Mouse (Mus musculus) gastrocnemius, adult 18-20 months (tissue): ENCODE results near the gene Gen1. TPM values are rescaled to one million over a fixed set of nuclear protein-coding genes. Genes with fewer than 3 reads are reported as not detected.

ENCODE experiments used
- DNase-seq: peaks from one replicate; pipeline ENCODE4 v3.0.0; 2021; ENCODE audit warnings: low spot score
- long read RNA-seq, 2 experiments: library from polyadenylated mRNA; stranded (forward); transcript quantifications; one replicate each; pipeline ENCODE4 v2.0.0; 2021
- total RNA-seq, 2 experiments: library from RNA; stranded (reverse); gene quantifications; 2 replicates each; pipeline ENCODE4 v1.2.3; 2021

The Gen1 gene
- total RNA-seq: 1 to 10 TPM; 2.4 to 4.6 TPM
- long read RNA-seq, experiment 1: 0 reads
- long read RNA-seq, experiment 2: 0 reads

GRCm38 (mm10) chr12:11265382-11266281 lies at the start of gene Gen1, which contains the start of gene Smc6:
Gen1 (minus strand) TSS chr12:11265801.
Smc6 (plus strand) TSS chr12:11265886.
- DNase-seq: peak; percentile 96

- no peak for DNase-seq
Measured at GRCm38 (mm10) chr12:11313840-11314239, 48.2 kb upstream of the Gen1 start.

DNA sequence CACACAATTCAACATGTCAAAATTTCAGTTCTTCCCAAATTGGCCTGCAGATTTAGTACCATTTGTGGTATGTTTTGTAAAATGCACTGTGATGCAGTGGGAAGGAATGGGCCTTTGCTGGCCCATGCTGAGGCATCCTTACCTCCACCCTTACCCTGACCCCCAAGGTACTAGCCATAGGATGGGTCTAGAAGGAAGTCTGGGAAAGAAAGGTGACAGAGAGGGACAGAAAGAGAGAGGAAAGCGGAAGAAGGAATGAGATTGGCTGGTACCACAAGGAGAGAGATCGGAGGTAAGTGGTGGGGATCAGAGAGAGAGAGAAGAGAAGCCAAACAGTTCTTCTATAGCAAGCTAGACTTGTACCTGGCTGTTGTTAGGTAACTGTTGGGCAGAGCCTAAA lies 45.5 kb upstream of the Gen1 start:
- DNase-seq: no peak

GRCm38 (mm10) chr12:11306753-11307645 lies 41.4 kb upstream of the Gen1 start:
- no peak for DNase-seq

DNA sequence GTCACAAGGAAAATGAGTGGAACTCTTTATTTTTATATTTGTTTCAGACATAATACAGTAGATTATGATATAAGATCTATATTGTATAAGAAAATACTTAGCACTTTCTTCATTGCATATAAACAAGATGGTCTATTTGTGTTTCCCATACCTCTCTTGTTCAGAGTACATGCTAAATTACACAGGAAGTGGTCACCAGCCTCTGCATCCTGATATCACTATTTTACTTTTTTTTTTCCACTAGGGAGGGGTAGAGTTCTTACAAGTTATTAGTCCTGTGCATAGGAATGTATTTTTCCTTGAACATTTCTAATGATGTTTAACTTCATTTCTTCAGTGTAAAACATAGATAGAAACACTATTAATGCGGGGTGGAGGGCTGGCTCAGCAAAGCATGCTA lies 35.3 kb upstream of the Gen1 start:
- DNase-seq: no peak

DNA sequence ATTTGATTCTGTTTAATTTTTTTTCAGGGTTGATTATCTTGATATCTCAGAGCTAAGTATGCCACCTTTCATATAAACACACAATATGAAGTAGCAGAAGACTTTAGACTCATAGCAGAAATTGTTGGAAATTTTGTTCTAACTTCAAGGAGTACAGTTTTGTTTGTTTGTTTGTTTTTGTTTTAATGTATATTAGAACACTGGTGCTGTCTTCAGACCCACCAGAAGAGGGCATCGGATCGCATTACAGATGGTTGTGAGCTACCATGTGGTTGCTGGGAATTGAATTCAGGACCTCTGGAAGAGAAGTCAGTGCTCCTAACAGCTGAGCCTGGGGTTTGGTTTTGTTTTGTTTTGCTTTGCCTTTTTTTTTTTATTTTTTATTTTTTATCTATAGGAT lies 20.8 kb upstream of the Gen1 start:
- no peak for DNase-seq

GRCm38 (mm10) chr12:11281584-11281983 lies 16.0 kb upstream of the Gen1 start:
- DNase-seq: no peak

DNA sequence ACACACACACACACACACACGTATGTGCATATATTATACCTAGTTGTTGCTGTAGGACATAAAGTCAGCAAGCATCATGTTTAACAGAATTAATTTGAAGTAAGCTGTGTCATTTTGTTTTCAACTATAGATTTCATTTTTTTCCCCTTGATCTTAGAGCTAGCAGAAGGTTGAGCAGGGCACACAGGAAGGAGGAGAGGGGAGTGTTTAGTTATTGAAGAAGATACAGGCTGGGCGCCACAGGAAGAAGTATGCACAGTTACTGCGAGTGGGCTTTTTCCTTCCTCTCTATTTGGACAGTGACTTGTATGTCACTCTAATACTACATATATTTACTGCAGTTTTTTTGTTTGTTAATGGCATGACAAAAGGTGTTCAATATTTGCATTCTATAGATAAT lies 14.3 kb upstream of the Gen1 start:
- DNase-seq: no peak

DNA sequence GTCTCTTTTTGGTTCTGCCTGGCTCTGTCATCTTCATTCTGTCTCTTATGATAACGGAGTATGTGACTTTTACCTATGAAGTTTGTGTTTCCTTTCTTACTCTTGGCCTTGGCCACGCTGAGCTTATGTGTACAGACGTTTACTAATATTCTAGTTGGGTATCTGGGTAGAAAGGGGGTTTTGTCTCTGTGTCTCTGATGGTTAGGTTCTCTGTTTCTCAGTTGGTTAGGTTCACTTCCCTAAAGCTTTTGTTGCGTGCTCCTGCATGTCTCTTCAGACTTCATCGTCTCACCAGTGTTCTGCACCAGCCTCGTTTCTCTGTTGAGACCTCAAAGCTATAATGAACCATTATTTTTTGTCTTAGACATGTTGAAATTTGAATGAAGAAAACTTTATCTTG lies 11.6 kb upstream of the Gen1 start:
- no peak for DNase-seq

DNA sequence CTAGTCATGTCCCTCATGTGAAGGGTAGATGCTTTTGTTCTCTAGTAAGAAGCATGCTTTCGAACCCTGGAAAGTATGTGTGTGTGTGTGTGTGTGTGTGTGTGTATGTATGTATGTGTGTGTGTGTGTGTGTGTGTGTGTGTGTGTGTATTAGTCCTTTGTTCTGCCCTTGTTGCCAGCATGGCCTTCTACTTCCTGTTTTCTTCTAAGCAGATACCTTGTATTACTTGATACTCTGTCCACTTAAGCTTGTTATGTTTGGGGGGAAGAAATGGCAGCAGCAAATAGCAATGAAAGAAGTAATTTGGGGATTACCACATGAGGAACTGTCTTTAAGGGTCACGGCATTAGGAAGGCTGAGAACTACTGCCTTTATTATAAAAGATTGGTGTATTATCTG lies 11.0 kb upstream of the Gen1 start:
- DNase-seq: no peak

- DNase-seq: no peak
Measured at GRCm38 (mm10) chr12:11273185-11273584, 7.6 kb upstream of the Gen1 start.

DNA sequence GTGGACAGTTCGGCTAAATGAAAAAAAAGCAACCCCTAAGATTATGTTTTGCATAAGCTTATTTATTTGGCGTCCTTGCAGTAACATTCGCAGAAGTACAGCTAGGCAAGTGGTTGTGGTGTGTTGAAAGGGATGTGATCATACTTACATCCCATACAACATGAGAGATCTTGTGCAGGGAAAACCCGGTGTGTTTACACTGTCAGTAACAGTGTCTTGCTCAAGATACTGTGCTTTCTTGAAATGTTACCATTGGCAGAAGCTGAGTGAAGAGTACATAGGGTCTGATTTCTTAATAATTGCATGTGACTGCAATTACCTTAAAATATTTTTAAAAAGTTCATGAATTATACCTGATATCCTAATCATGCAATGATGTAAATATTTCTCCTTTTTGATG lies 7.0 kb upstream of the Gen1 start:
- DNase-seq: no peak

DNA sequence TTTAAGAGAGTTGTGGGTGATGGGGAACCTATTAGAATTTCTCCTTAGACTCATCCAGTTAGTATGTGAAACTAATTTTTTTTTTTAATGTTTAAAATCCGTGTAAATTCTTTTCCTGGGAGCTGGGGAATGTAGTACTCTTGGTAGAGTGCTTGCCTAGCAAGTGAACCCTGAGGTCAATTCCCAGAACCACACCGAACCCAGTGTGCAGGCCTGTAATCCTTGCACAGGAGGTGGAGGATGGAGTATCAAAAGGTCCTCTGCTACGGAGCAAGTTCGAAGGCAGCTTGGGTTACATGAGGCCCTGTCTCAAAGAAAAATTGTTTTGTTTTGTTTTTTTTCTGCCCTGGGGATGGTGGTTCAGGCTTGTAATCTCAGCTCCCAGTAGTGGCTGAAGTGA lies 1.4 kb upstream of the Gen1 start:
- peak; percentile 5 for DNase-seq

GRCm38 (mm10) chr12:11266282-11266985 lies 833 bp upstream of the Gen1 start:
- DNase-seq: peak; percentile 52

GRCm38 (mm10) chr12:11264895-11265294 lies 706 bp downstream of the Gen1 start:
- DNase-seq: no peak

- no peak for DNase-seq
Measured at GRCm38 (mm10) chr12:11250322-11250721, 15.3 kb downstream of the Gen1 start.

- DNase-seq: no peak
Measured at GRCm38 (mm10) chr12:11247460-11247859, 18.1 kb downstream of the Gen1 start.

DNA sequence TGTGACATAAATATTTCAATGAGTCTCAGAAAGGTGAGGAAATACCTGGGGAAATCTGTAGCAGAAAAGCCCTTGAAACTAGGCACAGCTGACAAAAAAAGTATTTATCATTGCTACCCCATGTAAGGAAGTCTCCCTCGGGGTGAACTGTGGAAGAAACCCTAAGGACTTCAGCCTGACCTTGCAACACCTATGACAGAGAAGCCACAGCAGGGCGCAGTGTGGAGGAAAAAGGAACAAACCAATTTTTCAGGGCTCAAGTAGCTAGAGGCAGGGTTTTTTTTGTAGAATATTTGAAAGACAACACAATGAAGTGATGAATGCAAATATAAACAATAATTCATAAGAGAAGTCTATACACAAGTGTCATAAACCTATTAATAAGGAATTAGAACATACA lies 29.6 kb downstream of the Gen1 start:
- no peak for DNase-seq

DNA sequence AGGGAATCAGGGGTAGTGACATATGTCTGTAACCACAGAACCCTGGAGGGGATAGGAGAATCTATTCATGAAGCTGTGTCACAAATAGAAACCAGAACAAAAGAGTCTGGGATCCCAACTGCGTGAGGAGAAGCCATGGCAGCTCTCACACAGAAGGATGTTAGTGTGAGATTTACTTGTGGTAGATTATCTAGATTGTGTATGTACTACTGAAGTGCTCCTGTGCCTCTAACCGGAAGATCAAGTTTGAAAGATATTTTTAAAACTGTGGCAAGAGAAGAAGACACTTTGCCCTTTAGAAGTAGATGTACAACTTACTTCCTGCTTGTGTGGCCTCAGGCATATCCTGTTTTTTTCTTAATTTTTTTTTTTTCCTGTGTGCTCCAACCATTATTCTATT lies 35.3 kb downstream of the Gen1 start:
- no peak for DNase-seq

DNA sequence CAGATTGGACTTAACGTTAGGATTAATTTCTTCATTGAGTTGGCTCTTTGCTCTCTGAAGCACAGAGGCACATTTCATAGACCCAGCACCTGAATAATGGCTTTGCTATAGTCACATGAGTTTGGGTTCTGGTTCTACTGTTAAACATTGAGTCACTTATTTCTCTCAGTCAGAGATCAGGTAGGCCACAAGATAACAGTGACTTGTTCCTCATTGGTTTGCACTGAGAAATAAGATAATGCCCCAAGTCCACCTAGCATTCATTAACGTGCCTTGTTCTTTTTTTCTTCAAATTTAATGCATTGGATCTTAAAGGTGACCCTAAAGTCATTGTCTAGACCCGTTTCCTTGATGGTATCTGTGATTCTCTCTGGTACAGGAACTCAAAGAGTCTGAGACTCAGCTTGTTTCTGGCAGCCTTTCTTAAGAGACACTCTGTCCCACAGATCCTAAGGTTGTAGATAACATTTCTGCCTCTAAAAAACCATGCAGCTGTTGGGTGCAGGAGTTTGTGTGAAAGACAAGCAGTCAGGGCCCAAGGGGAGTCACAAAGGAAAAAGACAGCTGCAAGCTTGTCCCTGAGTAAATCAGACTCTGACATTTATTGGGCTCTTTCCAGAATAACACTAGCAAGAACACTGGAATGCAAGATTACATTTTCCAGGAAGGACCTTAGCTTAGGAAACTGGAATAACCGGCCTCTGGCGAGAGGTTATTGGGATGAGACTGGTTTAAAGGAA lies 38.9 kb downstream of the Gen1 start:
- peak; percentile 15 for DNase-seq

DNA sequence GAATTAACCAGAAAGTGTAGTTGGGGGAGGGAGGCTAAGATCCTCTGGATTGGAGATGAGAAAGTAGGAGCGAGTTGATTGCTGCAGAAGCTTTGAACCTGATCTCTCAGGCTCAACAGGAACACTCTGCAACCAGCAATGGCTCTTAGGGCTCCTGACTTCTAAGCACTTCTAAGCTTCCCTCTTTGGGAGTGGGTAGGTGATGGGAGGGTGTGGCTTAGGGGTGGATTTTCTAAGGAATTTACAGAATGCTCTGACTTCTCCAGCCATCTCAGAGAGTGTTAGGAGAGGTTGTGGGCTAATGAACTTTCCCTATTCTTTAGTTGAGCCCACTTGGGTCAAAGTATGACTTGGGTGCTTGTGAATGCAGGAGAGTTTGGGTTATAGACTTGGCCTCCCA lies 39.5 kb downstream of the Gen1 start:
- no peak for DNase-seq
